Mouse (Mus musculus) intestine, embryonic 14.5 days (tissue): ENCODE results near the gene Pdia5. TPM values are rescaled to one million over a fixed set of nuclear protein-coding genes. Genes with fewer than 3 reads are reported as not detected.

Experiments used
- ATAC-seq: fragments of 200-750 bp; cut with Nextera tagmentation; replicated peaks from 2 replicates; pipeline ENCODE4 v1.8.0; 2017; ENCODE audit warnings: low read depth, moderate number of reproducible peaks, moderate TSS enrichment, moderate library complexity; ENCODE audit not compliant: low FRiP score, low TSS enrichment
- DNase-seq: peaks from one replicate; pipeline ENCODE4 v3.0.0-alpha.2; 2018; ENCODE audit warnings: low spot score
- H3K27ac ChIP-seq: fragments of 300-500 bp; sonication (generic); 2 replicates; pipeline ENCODE4 v1.5.1; 2014; ENCODE audit warnings: low read depth, mild to moderate bottlenecking, control low read depth
- H3K27me3 ChIP-seq: fragments of 300-500 bp; sonication (generic); replicated peaks from 2 replicates; pipeline ENCODE4 v1.6.1; 2014; ENCODE audit warnings: low read length, control low read depth; ENCODE audit not compliant: control insufficient read depth, insufficient read depth
- H3K36me3 ChIP-seq: fragments of 300-500 bp; sonication (generic); 2 replicates; pipeline ENCODE4 v1.6.1; 2014; ENCODE audit warnings: low read length, control low read depth; ENCODE audit not compliant: control insufficient read depth, insufficient read depth
- H3K4me1 ChIP-seq: fragments of 300-500 bp; sonication (generic); replicated peaks from 2 replicates; pipeline ENCODE4 v1.6.1; 2014; ENCODE audit warnings: low read length, control low read depth, mixed read lengths; ENCODE audit not compliant: control insufficient read depth, insufficient read depth
- H3K4me2 ChIP-seq: fragments of 300-500 bp; sonication (generic); 2 replicates; pipeline ENCODE4 v1.6.1; 2014; ENCODE audit warnings: low read length
- H3K4me3 ChIP-seq: fragments of 300-500 bp; sonication (generic); 2 replicates; pipeline ENCODE4 v1.5.1; 2014; ENCODE audit warnings: low read depth, low read length, control low read depth, mixed read lengths
- H3K9ac ChIP-seq: fragments of 300-500 bp; sonication (generic); 2 replicates; pipeline ENCODE4 v1.6.1; 2014; ENCODE audit warnings: mild to moderate bottlenecking, low read length
- H3K9me3 ChIP-seq: fragments of 300-500 bp; sonication (generic); 2 replicates; pipeline ENCODE4 v1.6.1; 2016; ENCODE audit warnings: low read length, control low read depth; ENCODE audit not compliant: control insufficient read depth
- WGBS: fragments of 180-500 bp; shearing (Covaris S2); extraction: QIAGEN DNeasy Blood & Tissue Kit; methylation state at CpG from one replicate; pipeline ENCODE4 v1.1.7; 2014; 5-methylcytosine and 5-hydroxymethylcytosine counted together
- polyA plus RNA-seq: library from polyadenylated mRNA; unstranded; fragments of >200 nt; fragmentation: Nextera tagmentation; extraction: Ambion mirVana; gene quantifications from 2 replicates; pipeline ENCODE4 v1.2.1, GENCODE M21; 2014

The Pdia5 gene
- polyA plus RNA-seq, 1 experiment from 2014 or later = 19.7 TPM

GRCm38 (mm10) chr16:35414616-35415015 is 76.1 kb downstream of the Pdia5 start:
- Histone ChIP-seq H3K9ac (no peak overlapping the region), H3K4me2 (no peak overlapping the region), H3K36me3 (no peaks in the 10 kb centered on the region; the same call in 1 of the 2 replicates), H3K4me1 (peaks cover 6% of the 10 kb centered on the region; the same call in 1 of the 2 replicates), H3K9me3 (no peaks in the 10 kb centered on the region), H3K27ac (no peak overlapping the region), H3K27me3 (no peaks in the 10 kb centered on the region), H3K4me3 (no peak overlapping the region)
- WGBS = 32% methylated on average over 5 of the region's 5 CpGs
- no peak for DNase-seq
- no peak for ATAC-seq

- no peak overlapping the region for H3K27ac ChIP-seq
- peaks cover 19% of the 10 kb centered on the region for H3K36me3 ChIP-seq
- ATAC-seq = no peak
- H3K27me3 ChIP-seq = no peaks in the 10 kb centered on the region
- DNase-seq = no peak
- WGBS = 52% methylated on average over 4 of the region's 4 CpGs
- no peak overlapping the region for H3K4me2 ChIP-seq
- no peaks in the 10 kb centered on the region for H3K4me1 ChIP-seq
- no peak overlapping the region for H3K9ac ChIP-seq
- H3K4me3 ChIP-seq = no peak overlapping the region
- H3K9me3 ChIP-seq = no peaks in the 10 kb centered on the region
Observed at GRCm38 (mm10) chr16:35406706-35407105, 84.0 kb downstream of the Pdia5 start.

- no peaks in the 10 kb centered on the region for H3K9me3 ChIP-seq
- H3K4me1 ChIP-seq = no peaks in the 10 kb centered on the region
- H3K36me3 ChIP-seq = peaks cover 19% of the 10 kb centered on the region
- H3K4me2 ChIP-seq = no peak overlapping the region
- no peaks in the 10 kb centered on the region for H3K27me3 ChIP-seq
- WGBS = 88% methylated on average over 4 of the region's 4 CpGs
- ATAC-seq = no peak
- no peak overlapping the region for H3K4me3 ChIP-seq
- no peak overlapping the region for H3K27ac ChIP-seq
- DNase-seq = no peak
- H3K9ac ChIP-seq = no peak overlapping the region
Observed at GRCm38 (mm10) chr16:35406166-35406565, 84.5 kb downstream of the Pdia5 start.

GRCm38 (mm10) chr16:35405348-35406080 is 85.2 kb downstream of the Pdia5 start:
- DNase-seq = no peak

GRCm38 (mm10) chr16:35404864-35405263 is 85.8 kb downstream of the Pdia5 start:
- Histone ChIP-seq H3K36me3 (peaks cover 19% of the 10 kb centered on the region), H3K9me3 (no peaks in the 10 kb centered on the region), H3K27me3 (no peaks in the 10 kb centered on the region), H3K27ac (no peak overlapping the region), H3K9ac (no peak overlapping the region), H3K4me1 (no peaks in the 10 kb centered on the region), H3K4me2 (no peak overlapping the region), H3K4me3 (no peak overlapping the region)
- WGBS = 84% methylated on average over 5 of the region's 5 CpGs
- ATAC-seq = no peak
- no peak for DNase-seq

More at GRCm38 (mm10) chr16:35405348-35406080, 85.2 kb downstream of the Pdia5 start:
- H3K9me3 ChIP-seq = no peaks in the 10 kb centered on the region
- peaks cover 19% of the 10 kb centered on the region for H3K36me3 ChIP-seq
- H3K9ac ChIP-seq = no peak overlapping the region
- ATAC-seq = no peak
- H3K4me1 ChIP-seq = no peaks in the 10 kb centered on the region
- no peak overlapping the region for H3K27ac ChIP-seq
- no peak overlapping the region for H3K4me2 ChIP-seq
- H3K27me3 ChIP-seq = no peaks in the 10 kb centered on the region
- H3K4me3 ChIP-seq = no peak overlapping the region
- 94% methylated on average over 14 of the region's 14 CpGs for WGBS

DNA sequence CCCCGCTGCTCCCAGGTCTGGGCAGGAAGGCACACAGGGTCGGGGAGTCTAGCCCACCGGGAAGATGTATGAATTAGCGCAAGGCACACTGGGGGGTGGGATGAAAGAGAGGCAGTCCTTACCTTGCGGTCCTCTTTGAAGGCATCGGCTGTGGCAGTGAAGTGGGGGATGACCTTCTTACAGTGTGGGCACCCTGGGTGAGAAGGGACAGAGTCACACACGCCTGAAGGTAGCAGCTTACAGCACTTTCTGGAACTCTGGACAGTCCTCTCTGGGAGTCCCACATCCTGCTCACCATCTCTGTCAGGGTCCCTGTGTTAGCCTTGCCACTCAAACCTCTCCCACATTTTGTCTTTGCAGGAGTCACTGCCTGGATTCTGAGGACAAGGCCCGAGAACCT is 86.8 kb downstream of the Pdia5 start:
- ATAC-seq = no peak
- WGBS = 85% methylated on average over 8 of the region's 8 CpGs
- Histone ChIP-seq H3K4me2 (no peak overlapping the region), H3K27ac (no peak overlapping the region), H3K27me3 (no peaks in the 10 kb centered on the region), H3K4me3 (no peak overlapping the region), H3K9ac (no peak overlapping the region), H3K4me1 (no peaks in the 10 kb centered on the region), H3K9me3 (no peaks in the 10 kb centered on the region), H3K36me3 (peaks cover 19% of the 10 kb centered on the region)
- no peak for DNase-seq

GRCm38 (mm10) chr16:35403356-35403755 is 87.3 kb downstream of the Pdia5 start:
- H3K4me2 ChIP-seq = no peak overlapping the region
- no peak for ATAC-seq
- H3K27ac ChIP-seq = no peak overlapping the region
- no peak for DNase-seq
- H3K9ac ChIP-seq = no peak overlapping the region
- H3K9me3 ChIP-seq = no peaks in the 10 kb centered on the region
- H3K4me1 ChIP-seq = no peaks in the 10 kb centered on the region
- no peaks in the 10 kb centered on the region for H3K27me3 ChIP-seq
- H3K36me3 ChIP-seq = peaks cover 19% of the 10 kb centered on the region
- WGBS = 93% methylated on average over 9 of the region's 9 CpGs
- H3K4me3 ChIP-seq = no peak overlapping the region

DNA sequence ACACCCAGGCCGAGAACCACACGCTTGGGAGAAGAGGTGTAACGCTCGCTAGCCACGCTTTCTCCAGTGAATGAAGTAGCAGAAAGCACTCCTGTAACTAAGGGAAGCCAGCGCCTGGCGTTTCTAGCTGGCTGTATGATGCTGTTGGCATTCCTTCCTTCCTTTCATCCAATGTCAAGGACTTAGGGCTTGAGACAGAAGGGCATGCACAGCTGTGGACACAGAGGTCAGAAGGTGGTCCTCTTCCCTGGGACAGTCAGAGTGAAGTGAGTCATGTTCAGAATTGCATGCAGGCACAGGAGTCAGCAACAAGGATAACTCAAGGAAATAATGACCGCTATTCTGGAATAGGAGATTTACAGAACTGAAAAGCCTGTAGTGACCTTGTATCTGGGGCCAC is 97.9 kb downstream of the Pdia5 start:
- WGBS = 83% methylated on average over 8 of the region's 8 CpGs
- Histone ChIP-seq H3K27ac (no peak overlapping the region), H3K9me3 (no peaks in the 10 kb centered on the region), H3K4me3 (no peak overlapping the region), H3K4me2 (no peak overlapping the region), H3K27me3 (no peaks in the 10 kb centered on the region), H3K9ac (no peak overlapping the region), H3K4me1 (no peaks in the 10 kb centered on the region), H3K36me3 (0 out of 2 replicates have a peak, but pooled peaks cover 6% of the 10 kb centered on the region)
- ATAC-seq = no peak
- DNase-seq = peak; percentile 29

DNA sequence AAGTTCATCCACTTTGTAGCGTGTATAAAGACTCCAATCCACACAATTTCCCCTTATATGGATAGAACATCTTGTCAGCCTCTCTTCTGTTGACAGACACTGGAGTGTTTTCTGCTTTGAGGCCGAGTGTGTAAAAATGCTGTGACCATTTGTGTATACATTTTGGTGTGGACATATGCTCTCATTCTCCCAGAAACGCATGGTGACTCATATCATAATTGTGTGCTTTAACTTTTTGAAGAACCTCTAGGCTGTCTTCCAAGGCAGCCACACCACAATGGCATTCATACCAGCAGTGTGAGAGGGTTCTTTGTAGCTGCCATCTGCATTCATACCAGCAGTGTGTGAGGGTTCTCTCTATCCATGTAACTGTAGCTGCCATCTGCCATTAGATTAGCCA is 105.0 kb downstream of the Pdia5 start:
- ATAC-seq (no peak), DNase-seq (no peak)
- no peaks in the 10 kb centered on the region for H3K27me3 ChIP-seq
- H3K4me3 ChIP-seq = no peak overlapping the region
- no peaks in the 10 kb centered on the region for H3K9me3 ChIP-seq
- no peak overlapping the region for H3K4me2 ChIP-seq
- H3K9ac ChIP-seq = no peak overlapping the region
- 74% methylated on average over 3 of the region's 3 CpGs for WGBS
- no peak overlapping the region for H3K27ac ChIP-seq
- H3K36me3 ChIP-seq = no peaks in the 10 kb centered on the region
- H3K4me1 ChIP-seq = no peaks in the 10 kb centered on the region
